Mouse (Mus musculus) liver, adult (tissue): ENCODE measurements around the gene Wdr72.

Experiments
- GATA4 ChIP-seq: IDR thresholded peaks from 2 replicates; pipeline ENCODE4 v1.6.1; 2014; ENCODE audit warnings: mild to moderate bottlenecking, low read length; ENCODE audit not compliant: insufficient replicate concordance

Wdr72 gene

DNA sequence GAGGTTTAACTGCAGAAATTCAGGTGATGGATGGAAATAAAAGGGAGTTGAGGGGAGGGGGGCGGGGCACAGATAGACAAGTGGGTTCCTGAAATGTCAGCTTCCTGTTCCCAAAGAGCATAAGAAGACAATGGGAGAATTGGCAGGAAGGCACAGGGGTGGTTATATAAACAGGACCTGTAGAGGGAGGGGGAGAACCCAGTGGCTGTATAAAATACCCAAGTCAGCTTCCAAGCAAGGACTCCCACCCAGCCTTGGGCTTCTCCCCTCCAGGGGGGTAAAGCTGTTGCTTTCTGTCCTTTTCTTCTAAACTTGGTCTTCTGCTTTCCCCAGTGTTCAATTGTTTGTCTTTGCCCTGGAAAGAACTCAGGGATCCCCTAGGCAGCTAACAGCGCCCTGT lies 55.5 kb downstream of the Wdr72 start:
- no peak for TF ChIP-seq GATA4

DNA sequence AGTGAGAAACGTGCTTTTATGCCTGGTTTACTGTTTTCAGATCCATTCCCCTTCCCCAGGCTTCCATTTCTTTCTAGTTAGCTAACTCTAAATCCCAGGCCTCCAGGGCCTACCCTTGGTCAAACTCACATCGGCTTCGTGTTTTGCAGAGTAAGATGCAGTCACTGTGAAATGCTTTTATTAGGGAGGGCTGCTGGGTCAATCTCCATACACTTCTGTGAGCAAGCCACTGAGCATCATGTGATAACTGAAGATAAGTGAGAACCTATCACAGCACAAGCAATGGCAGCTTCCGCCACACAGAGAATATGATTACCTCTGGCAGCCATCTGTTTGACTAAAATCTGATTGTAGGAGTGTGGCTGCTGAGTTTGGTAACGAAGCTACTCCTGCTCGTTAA lies 59.7 kb downstream of the Wdr72 start:
- TF ChIP-seq GATA4: no peak

DNA sequence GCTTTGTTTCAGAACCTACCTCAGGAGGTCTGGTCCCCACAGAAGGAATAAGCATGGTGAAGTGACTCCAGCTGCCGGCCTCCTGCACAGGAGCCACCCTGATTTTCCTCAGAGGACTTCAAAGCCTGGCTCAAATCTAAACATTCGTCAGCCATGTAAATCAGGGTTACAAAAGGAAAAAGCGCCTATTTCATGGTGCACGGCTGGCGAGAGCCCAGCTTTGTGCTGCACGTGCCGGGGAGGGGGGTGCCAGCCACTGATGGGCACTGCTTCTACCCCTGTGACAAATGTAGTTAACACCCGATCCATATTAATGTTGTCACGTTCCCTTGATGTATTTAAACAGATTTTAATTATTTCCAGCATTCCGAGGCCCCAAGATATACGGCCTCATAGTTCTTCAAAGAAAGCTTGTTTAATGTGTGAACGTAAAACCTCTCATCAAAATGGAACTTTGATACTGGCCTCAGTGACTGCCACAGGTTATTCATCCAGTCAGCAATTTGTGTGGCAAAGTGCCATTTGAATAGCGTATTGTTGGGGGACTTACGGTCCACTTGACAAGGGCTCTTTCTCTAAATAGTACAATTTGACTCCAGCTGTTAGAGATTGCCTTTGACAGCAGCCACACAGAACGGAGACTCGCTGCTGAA lies 76.7 kb downstream of the Wdr72 start:
- no peak for TF ChIP-seq GATA4

DNA sequence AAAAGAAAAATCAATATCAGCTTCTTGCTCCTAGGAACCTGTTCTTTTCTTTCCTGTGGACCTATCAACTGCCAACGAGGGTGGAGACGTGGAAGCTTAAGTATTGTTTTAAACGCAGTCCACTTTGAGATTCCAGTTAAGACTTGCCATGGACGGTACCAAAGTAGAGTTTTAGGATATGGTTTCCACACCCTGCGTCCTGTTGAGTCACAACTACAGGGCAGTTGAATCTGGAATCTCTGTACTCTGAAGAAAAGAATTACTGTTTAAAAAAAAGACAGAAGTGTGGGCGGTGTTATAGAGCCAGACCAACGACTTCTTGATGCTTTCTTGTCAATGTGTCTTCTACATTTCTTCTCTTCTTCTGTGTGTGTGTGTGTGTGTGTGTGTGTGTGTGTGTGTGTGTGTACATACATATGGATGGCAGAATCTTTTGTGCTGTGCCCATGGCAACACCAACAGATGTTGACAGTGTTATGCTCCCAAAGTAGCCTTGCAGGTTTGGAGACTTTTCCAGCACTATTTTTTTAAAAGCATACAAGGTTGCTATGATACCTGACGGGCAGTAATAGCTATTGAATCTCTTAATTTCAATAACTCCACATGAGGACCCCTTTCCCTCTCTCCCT lies 77.4 kb downstream of the Wdr72 start:
- no peak for TF ChIP-seq GATA4

DNA sequence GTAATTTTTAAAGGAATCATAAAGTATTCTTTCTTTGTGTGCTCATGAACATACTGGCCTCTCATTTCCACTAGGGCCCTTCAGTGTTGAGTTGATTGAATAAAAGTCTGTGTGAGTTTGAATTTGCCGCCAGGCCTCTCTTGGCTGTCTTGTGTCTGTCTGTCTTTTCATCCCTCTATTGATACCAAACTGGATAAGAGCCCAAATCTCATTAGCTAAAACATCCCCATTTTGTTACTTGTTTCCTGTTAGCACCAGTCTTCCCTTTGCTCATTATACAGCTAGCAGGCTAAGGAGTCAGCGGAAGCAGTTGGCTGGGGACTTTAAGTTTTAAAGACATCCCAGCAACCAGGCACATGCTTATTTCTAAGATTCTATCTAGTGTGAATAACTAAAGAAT lies 84.7 kb downstream of the Wdr72 start:
- TF ChIP-seq GATA4: no peak

DNA sequence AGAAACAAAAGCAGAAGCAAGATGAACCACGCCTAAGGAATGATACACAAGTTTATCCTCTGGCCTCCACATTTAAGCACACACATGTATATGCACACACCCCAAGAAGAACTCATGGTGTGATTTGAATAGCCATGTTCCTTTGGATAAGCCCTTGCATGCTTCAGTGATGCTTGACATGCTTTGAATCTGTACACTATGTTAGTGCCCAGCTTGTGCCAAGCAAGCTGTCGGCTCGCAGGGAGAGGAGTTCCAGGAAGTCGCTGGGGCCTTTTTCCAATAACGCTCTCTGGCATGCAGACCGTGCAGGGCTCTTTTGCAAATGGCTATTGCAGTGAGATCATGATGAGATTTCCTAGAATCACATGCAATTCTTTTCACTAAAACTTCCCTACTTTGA lies 118.1 kb downstream of the Wdr72 start:
- TF ChIP-seq GATA4: no peak

DNA sequence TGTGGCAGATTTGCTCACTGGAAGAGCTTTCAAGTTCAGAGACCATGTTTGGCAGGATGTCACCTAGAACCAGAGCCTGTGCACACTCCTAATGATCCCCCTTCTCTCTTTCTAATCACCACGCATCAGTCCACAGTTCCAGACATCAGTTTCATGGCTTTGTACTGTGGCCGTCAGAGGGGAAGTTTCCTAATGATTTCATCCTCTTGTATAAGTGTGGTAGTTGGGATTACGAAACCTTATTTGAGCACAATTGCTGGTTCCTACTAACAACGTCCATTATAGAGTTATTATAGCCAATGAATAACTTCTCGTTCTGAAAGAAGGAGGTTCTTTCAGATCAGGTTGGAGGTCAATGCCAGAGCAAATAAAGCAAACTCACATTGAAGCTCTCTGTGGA lies 131.1 kb downstream of the Wdr72 start:
- no peak for TF ChIP-seq GATA4

DNA sequence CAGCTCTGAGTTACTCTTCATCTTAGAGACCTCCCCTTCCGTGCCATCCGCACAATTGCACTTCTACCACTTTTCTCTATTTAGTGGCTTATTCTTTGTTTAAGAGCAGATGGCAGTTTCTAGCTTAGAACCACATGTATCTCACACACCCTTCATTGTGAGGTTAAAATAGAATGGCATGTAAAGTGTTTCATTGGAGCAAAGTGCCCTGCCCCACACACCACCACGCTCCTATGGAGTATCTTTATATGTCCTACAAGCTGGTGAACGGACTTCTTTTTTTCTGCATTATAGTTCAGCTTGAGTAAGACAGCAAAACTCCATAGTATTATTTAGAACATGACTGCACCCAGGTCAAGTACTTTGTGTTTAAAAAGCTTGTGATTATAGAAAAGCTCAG lies 137.9 kb downstream of the Wdr72 start:
- TF ChIP-seq GATA4: no peak

DNA sequence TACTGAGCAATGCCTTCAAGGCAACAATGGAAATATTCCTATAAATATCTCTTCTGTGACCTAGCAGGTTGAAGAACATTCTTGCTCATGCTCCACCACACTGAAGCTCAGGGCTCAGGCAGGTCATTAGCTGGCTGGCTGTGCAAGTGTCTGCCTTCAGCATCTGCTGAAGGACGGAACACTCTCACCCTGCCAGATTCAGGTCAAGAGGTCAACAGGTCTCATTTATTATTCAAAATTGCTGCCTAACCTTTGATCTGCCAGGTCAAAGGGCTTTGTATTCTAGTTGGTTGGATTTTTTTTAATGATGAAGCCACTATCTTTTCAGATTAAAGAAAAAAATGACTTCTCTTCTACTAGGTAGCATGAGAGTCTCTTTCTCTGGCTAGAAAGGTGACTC lies 139.3 kb downstream of the Wdr72 start:
- no peak for TF ChIP-seq GATA4

DNA sequence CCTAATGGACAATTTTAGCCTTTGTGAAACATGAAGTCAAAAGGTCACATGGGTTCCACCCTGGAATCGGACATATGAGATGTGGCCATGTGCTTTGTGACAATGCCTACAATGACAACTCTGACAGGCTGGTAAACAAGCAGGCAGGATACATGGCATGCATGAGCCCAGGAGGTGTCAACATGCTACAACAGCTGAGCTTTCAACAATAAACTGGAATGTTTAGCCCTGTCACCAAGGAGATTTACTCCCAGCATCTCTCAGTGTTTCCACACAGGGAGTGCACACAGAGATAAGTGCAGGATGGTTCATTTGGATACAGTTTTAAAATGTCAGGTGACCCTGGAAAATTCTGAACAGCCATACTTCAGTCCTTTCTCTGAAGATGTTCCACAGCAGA lies 140.4 kb downstream of the Wdr72 start:
- no peak for TF ChIP-seq GATA4

DNA sequence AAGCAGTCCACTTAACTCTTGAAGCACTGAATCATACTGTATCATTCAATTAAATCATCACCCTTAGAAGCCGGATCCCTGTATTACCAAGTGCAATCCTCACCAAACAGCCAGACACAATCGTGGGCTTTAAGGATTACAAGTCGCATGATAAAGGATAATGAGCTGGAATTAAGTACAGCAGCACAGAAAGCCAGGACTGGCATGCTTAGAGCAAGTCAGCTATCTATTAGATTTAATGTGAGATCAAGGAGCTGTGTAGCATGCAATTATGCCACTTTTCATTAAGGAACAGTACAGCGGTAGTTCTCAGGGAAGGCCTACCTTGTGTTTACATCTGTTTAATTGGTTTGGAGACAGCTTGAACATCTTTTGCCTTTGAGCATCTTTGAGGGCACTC lies 148.2 kb downstream of the Wdr72 start:
- TF ChIP-seq GATA4: no peak

DNA sequence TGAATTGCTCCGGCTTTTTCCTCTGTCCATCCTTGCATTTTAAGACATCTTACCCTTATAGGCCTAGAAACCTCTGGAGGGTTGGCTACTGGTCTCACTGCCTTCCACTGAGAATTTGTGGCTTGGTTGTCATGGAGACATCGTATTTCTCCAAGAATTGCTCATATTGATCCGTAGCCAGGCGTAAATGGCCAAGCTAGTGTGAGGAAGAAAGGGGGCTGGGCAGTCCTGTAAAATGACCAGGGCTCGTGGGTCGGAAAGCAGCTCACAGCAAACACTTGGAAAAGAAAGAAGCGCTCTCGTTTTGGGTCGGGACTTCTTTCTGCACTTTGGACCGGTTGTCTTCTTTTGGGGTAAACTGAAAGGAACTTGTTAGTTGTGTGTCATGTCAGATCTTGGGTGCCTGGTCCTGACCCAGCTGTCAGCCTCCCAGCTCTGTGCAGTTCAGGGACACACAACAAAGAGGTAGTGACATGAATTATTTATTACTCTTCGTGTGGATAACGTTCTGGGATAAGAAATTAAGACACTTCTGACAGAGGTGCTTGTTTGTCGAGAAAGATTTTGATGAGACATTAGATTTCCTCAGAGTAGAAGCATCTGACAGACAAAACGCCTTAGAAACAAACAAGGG lies 167.7 kb downstream of the Wdr72 start:
- no peak for TF ChIP-seq GATA4

DNA sequence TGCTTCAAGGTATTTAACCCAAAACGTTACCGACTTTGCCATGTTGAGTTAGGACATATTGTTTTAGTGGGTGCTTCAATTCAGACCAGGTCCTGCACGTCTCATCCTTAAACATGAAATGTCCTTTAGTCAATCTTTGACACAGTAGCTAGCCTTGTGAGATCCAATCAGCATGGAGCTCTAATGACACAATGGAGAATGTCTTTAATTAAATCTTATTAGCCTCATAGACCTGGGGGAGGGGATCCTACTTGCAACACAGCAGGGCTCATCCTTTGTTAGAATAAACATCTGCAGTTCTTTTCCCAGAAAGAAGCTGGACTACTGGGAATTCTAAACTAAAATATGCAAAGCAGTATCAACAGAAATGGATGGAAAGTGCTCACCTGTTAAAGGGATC lies 171.9 kb downstream of the Wdr72 start:
- TF ChIP-seq GATA4: no peak

DNA sequence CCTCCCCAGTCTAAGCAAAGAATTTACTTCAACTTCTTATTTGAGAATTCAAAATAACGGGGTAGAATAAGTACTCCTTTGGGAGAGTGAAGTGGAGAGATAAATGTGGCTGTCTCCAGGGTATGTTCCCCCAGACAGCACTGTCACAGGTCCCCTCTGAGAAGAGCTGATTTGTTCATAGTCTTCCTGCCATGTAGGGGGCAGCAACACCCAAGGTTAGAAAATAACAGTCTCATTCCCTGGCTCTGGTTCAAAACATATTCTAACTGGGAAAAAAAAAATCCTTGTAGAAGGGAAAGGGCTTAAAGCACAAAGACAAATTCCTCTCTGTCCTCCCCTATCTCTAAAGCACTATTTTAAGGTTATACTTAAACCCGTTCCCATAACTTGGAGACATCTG lies 176.1 kb downstream of the Wdr72 start:
- no peak for TF ChIP-seq GATA4

DNA sequence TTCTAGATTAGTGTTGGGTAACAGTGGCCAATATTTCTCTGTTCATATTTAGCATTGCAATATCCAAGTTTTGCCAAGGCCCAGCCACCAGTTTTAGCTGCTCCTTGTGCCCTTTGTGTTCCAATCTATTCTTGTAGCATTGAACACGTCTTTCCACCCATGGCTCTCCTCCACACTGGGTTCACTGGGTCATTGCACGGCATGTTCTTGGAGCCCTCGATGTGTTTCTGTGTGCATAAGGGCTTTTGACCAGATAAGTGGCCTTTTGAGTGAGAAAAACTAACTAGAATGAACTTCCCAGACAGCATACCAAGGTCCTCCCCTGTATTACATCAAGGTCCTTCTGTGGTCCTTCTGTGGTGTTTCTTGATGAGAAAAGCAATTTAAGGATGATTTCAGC lies 184.3 kb downstream of the Wdr72 start:
- no peak for TF ChIP-seq GATA4

DNA sequence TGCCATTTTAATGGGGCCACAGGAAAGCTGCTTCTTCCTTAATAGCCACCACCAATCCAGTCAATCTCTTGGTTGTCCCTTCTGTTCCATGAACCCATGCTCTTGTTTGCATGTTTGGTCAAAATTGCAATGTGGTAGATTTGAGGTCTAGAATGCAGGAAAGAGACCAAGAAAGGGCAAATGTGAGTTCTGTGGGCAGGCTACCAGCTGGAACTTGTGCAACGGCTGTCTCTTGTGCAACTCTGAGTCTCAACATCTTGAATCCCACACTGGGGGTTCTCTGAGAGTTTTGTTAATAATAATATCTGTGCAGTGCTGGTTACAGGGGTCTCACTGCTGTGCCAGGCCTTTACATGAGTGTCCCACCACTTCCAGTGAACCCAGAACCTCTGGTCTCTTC lies 208.6 kb downstream of the Wdr72 start:
- no peak for TF ChIP-seq GATA4
